33 mouse cellular contexts compared by ENCODE assay signal in genomic region chr1:171799648-171800047, GRCm38 (mm10). TPM values are rescaled to one million over a fixed set of nuclear protein-coding genes. Genes with fewer than 3 reads are reported as not detected.
"Had no signal": no experiment of that assay in that cellular context is flagged by ENCODE, and none has a peak within 500 bp of the region (broad histone marks: within the 10 kb centered on the region; RNA-seq: fewer than 3 reads in every experiment).

No protein-coding gene starts in this region.

- H3K4me2 ChIP-seq: limb, embryonic 12.5 days; limb, embryonic 13.5 days; limb, embryonic 15.5 days; liver, embryonic 11.5 days; liver, embryonic 13.5 days; liver, embryonic 15.5 days; lung, embryonic 14.5 days; lung, embryonic 15.5 days; midbrain, embryonic 11.5 days; midbrain, embryonic 12.5 days; midbrain, embryonic 13.5 days; midbrain, embryonic 15.5 days; neural tube, embryonic 12.5 days; neural tube, embryonic 13.5 days had no signal

- H3K4me3 ChIP-seq: left cerebral cortex, adult 2 months; limb, embryonic 10.5 days; limb, embryonic 12.5 days; limb, embryonic 13.5 days; limb, embryonic 15.5 days; liver, embryonic 13.5 days; liver, embryonic 15.5 days; lung, embryonic 15.5 days; megakaryocyte, embryonic 14.5 days; midbrain, embryonic 10.5 days; midbrain, embryonic 12.5 days; midbrain, embryonic 13.5 days; midbrain, embryonic 15.5 days; myocyte; neural tube, embryonic 12.5 days; neural tube, embryonic 13.5 days had no signal

- DNase-seq: left cerebral cortex, postnatal 4 days; liver; liver, embryonic 13.5 days; liver, postnatal 0 days; lung, adult 18-20 months; lung, adult 2 months; lung, embryonic 14.5 days; lung, postnatal 10 days; lung, postnatal 14 days; lung, postnatal 36 days; lung, postnatal 4 days had no signal

- H3K27me3 ChIP-seq: limb, embryonic 12.5 days; limb, embryonic 13.5 days; limb, embryonic 15.5 days; liver, embryonic 13.5 days; liver, embryonic 15.5 days; lung, embryonic 15.5 days; megakaryocyte, embryonic 14.5 days; midbrain, embryonic 12.5 days; midbrain, embryonic 13.5 days; midbrain, embryonic 15.5 days; neural tube, embryonic 12.5 days; neural tube, embryonic 13.5 days had no signal

- H3K9me3 ChIP-seq: limb, embryonic 10.5 days; limb, embryonic 12.5 days; limb, embryonic 13.5 days; limb, embryonic 15.5 days; liver, embryonic 13.5 days; liver, embryonic 15.5 days; lung, embryonic 15.5 days; megakaryocyte, embryonic 14.5 days; midbrain, embryonic 10.5 days; midbrain, embryonic 12.5 days; midbrain, embryonic 13.5 days; midbrain, embryonic 15.5 days; neural tube, embryonic 12.5 days; neural tube, embryonic 13.5 days had no signal

- H3K9ac ChIP-seq: limb, embryonic 12.5 days; limb, embryonic 13.5 days; limb, embryonic 15.5 days; liver, embryonic 13.5 days; liver, embryonic 15.5 days; liver, postnatal 0 days; lung, embryonic 14.5 days; lung, embryonic 15.5 days; midbrain, embryonic 12.5 days; midbrain, embryonic 13.5 days; midbrain, embryonic 15.5 days; neural tube, embryonic 12.5 days; neural tube, embryonic 13.5 days had no signal

- H3K27ac ChIP-seq: left cerebral cortex, adult 2 months; limb, embryonic 10.5 days; limb, embryonic 12.5 days; limb, embryonic 13.5 days; limb, embryonic 15.5 days; liver, embryonic 13.5 days; liver, embryonic 15.5 days; lung, embryonic 15.5 days; macrophage; midbrain, embryonic 10.5 days; midbrain, embryonic 12.5 days; midbrain, embryonic 13.5 days; midbrain, embryonic 15.5 days; neural tube, embryonic 12.5 days; neural tube, embryonic 13.5 days had no signal

- H3K36me3 ChIP-seq: limb, embryonic 10.5 days; limb, embryonic 12.5 days; limb, embryonic 13.5 days; limb, embryonic 15.5 days; liver, embryonic 13.5 days; liver, embryonic 15.5 days; lung, embryonic 15.5 days; midbrain, embryonic 10.5 days; midbrain, embryonic 12.5 days; midbrain, embryonic 13.5 days; midbrain, embryonic 15.5 days; neural tube, embryonic 12.5 days; neural tube, embryonic 13.5 days had no signal

- H3K4me1 ChIP-seq: limb, embryonic 10.5 days; limb, embryonic 12.5 days; limb, embryonic 13.5 days; limb, embryonic 15.5 days; lung, embryonic 15.5 days; midbrain, embryonic 10.5 days; midbrain, embryonic 12.5 days; midbrain, embryonic 13.5 days; midbrain, embryonic 15.5 days; neural tube, embryonic 12.5 days; neural tube, embryonic 13.5 days had no signal

- ATAC-seq: liver, postnatal 0 days; lung, postnatal 0 days; midbrain, embryonic 13.5 days; midbrain, embryonic 15.5 days; midbrain, embryonic 16.5 days had no signal

RNA-seq across cellular contexts. Expression of gene Slamf1, which starts 32.7 kb away (rescaled TPM):
- total RNA-seq: megakaryocyte, adult 5-6 weeks had no signal
- polyA plus RNA-seq: liver, adult 2 months; myocyte had no signal

RNA-seq across cellular contexts. Expression of gene Cd84, which starts 39.8 kb away (rescaled TPM):
- polyA plus RNA-seq: myocyte had no signal
